Mouse (Mus musculus): ENCODE measurements at regions not wholly inside any gene's neighbourhood (a gene's known extent, or its start where the extent isn't known, plus 50 kb on each side); places are given as distances from the start of the nearest gene placed in this dataset.

DNA sequence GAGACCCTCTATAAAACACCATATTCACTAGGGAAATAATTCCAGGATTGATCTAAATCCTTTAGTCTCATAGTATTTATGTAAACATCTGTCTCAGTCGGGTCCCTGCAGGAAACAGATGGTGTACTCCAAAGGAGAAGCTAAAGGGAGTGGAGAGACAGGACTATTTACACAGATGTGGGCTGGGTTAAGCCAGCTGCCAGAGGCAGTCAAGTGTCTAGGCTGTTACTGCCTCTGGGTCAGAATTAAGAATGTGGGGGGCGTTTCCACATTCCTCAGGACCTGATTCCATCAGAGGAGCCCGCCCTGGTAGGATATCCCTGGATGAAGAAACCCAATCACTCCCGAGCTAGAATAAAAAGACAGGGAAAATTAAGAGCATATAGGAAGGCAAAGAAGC lies 380.2 kb upstream of the Auts2 start:
- H3K4me2 ChIP-seq (ENCODE audit: low read depth, low read length, severe bottlenecking), result no peak overlapping the region
- whole genome bisulfite sequencing, result 41% methylated on average over 4 of the region's 4 CpGs
- H3K36me3 ChIP-seq (ENCODE audit: control insufficient read depth, insufficient read depth, low read length), result no peaks in the 10 kb centered on the region
- H3K9ac ChIP-seq (ENCODE audit: low read length), result no peak overlapping the region
- no peaks in the 10 kb centered on the region; the same call in 1 of the 2 replicates for H3K4me1 ChIP-seq (replicated peaks; ENCODE audit: control insufficient read depth, insufficient read depth, low read length)
- no peak overlapping the region for H3K4me3 ChIP-seq (ENCODE audit: low read depth, low read length)
- no peaks in the 10 kb centered on the region for H3K27me3 ChIP-seq (ENCODE audit: control insufficient read depth, insufficient read depth, low read length)
- H3K27ac ChIP-seq (ENCODE audit: low read depth, low read length), result no peak overlapping the region
- H3K9me3 ChIP-seq (ENCODE audit: control insufficient read depth, low read length), result no peaks in the 10 kb centered on the region; the same call in 1 of the 2 replicates
- DNase-seq (ENCODE audit: low spot score), result no peak
- ATAC-seq (replicated peaks; ENCODE audit: low FRiP score), result no peak

DNA sequence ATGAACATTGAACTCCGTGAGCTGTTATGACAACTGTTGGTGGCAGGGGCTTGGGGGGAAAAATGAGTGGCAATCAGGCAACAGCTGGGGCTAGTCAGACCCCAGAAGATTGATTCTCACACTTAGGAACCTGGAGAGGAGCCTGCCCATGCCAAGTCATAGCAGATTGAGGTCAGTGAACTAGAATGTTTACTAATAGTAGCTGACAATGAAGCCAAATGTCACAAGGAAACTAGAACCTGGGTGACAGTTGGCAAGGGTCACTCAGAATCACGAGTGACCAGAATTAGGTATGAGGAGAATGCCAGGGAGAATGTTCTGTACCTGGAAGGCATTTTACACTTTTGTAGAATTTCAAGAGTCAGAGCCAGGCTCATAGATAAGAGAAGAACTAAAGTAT lies 365.9 kb upstream of the Auts2 start:
- WGBS, result 85% methylated on average over 2 of the region's 2 CpGs
- Histone ChIP-seq H3K27ac (ENCODE audit: low read depth, low read length) (no peak overlapping the region), H3K27me3 (ENCODE audit: control insufficient read depth, insufficient read depth, low read length) (no peaks in the 10 kb centered on the region), H3K4me2 (ENCODE audit: low read depth, low read length, severe bottlenecking) (no peak overlapping the region), H3K36me3 (ENCODE audit: control insufficient read depth, insufficient read depth, low read length) (no peaks in the 10 kb centered on the region), H3K9me3 (ENCODE audit: control insufficient read depth, low read length) (no peaks in the 10 kb centered on the region), H3K4me3 (ENCODE audit: low read depth, low read length) (no peak overlapping the region), H3K9ac (ENCODE audit: low read length) (no peak overlapping the region), H3K4me1 (replicated peaks; ENCODE audit: control insufficient read depth, insufficient read depth, low read length) (no peaks in the 10 kb centered on the region)
- DNase-seq (ENCODE audit: low spot score), result no peak
- no peak for ATAC-seq (replicated peaks; ENCODE audit: low FRiP score)

DNA sequence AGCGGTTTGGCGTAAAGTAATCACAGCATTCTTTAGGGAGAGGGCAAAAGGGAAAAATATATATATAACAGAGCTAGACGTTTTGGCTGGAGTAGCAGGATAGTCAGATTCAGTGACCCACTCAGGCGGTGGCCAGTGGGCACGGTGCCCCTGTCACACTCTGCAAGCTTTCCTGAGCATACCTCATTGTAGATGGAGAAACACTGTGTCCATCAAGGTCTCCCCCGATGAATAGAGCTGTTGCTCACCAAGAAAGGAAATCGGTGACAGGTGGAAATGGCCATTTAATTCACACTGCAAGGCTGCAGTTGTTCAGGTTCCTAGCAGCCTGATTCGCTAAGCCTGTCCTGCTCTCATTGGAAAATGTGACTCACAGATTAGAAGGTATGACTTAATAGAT lies 365.1 kb upstream of the Auts2 start:
- ATAC-seq (replicated peaks; ENCODE audit: low FRiP score) (no peak), DNase-seq (ENCODE audit: low spot score) (no peak)
- Histone ChIP-seq H3K36me3 (ENCODE audit: control insufficient read depth, insufficient read depth, low read length) (no peaks in the 10 kb centered on the region), H3K9me3 (ENCODE audit: control insufficient read depth, low read length) (no peaks in the 10 kb centered on the region), H3K4me1 (replicated peaks; ENCODE audit: control insufficient read depth, insufficient read depth, low read length) (no peaks in the 10 kb centered on the region), H3K4me3 (ENCODE audit: low read depth, low read length) (no peak overlapping the region), H3K27me3 (ENCODE audit: control insufficient read depth, insufficient read depth, low read length) (no peaks in the 10 kb centered on the region), H3K4me2 (ENCODE audit: low read depth, low read length, severe bottlenecking) (no peak overlapping the region), H3K27ac (ENCODE audit: low read depth, low read length) (no peak overlapping the region), H3K9ac (ENCODE audit: low read length) (no peak overlapping the region)
- 83% methylated on average over 8 of the region's 8 CpGs for WGBS

DNA sequence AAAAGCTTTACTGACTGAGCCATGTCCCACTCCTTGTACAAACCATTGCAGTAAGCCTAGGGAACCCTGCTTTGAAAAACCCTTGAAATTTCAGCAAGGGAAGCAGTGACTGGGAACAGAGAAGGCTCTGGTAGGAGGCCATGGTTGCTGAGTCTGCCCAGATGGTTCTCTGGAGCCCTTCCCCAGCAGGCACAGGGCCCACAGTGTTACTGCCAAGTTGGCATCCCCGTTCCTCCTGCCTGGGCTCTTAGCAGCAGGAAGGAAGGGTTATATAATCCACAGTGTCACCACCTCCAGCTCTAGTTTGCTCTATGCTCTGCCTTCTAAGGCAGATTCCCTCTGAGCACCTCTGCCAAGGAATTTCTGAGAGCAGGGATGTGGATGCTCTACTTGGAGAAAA lies 349.4 kb upstream of the Auts2 start:
- Histone ChIP-seq H3K27me3 (ENCODE audit: control insufficient read depth, insufficient read depth, low read length) (no peaks in the 10 kb centered on the region), H3K9ac (ENCODE audit: low read length) (no peak overlapping the region), H3K4me2 (ENCODE audit: low read depth, low read length, severe bottlenecking) (no peak overlapping the region), H3K4me1 (replicated peaks; ENCODE audit: control insufficient read depth, insufficient read depth, low read length) (no peaks in the 10 kb centered on the region), H3K4me3 (ENCODE audit: low read depth, low read length) (no peak overlapping the region), H3K9me3 (ENCODE audit: control insufficient read depth, low read length) (no peaks in the 10 kb centered on the region; the same call in 1 of the 2 replicates), H3K36me3 (ENCODE audit: control insufficient read depth, insufficient read depth, low read length) (no peaks in the 10 kb centered on the region), H3K27ac (ENCODE audit: low read depth, low read length) (no peak overlapping the region)
- DNase-seq (ENCODE audit: low spot score) (no peak), ATAC-seq (replicated peaks; ENCODE audit: low FRiP score) (no peak)
- 84% methylated on average over 1 of the region's 1 CpGs for WGBS

DNA sequence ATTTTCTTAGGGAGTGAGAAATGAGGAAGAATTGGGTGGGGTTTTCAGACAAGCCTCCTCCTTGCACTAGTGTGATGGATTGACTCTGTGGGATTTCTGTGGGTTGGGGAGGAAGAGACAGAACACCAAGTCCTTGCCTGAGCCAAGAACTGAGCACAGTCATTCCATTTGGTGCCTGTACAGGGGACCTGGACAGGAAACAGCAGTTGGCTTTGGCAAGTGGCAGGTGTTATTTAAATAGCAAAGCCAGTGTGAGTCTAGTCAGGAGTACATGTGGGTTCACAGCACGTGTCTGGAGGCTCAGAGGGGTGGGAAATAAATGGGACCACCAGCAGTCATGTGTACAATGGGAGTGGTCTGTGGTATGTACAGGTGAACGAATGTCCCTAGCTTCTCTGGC lies 341.0 kb upstream of the Auts2 start:
- Histone ChIP-seq H3K4me1 (replicated peaks; ENCODE audit: control insufficient read depth, insufficient read depth, low read length) (no peaks in the 10 kb centered on the region), H3K9ac (ENCODE audit: low read length) (no peak overlapping the region), H3K27me3 (ENCODE audit: control insufficient read depth, insufficient read depth, low read length) (no peaks in the 10 kb centered on the region), H3K9me3 (ENCODE audit: control insufficient read depth, low read length) (no peaks in the 10 kb centered on the region), H3K4me3 (ENCODE audit: low read depth, low read length) (no peak overlapping the region), H3K4me2 (ENCODE audit: low read depth, low read length, severe bottlenecking) (no peak overlapping the region), H3K27ac (ENCODE audit: low read depth, low read length) (no peak overlapping the region), H3K36me3 (ENCODE audit: control insufficient read depth, insufficient read depth, low read length) (no peaks in the 10 kb centered on the region)
- DNase-seq (ENCODE audit: low spot score) (no peak), ATAC-seq (replicated peaks; ENCODE audit: low FRiP score) (no peak)
- whole genome bisulfite sequencing, result 55% methylated on average over 2 of the region's 2 CpGs

DNA sequence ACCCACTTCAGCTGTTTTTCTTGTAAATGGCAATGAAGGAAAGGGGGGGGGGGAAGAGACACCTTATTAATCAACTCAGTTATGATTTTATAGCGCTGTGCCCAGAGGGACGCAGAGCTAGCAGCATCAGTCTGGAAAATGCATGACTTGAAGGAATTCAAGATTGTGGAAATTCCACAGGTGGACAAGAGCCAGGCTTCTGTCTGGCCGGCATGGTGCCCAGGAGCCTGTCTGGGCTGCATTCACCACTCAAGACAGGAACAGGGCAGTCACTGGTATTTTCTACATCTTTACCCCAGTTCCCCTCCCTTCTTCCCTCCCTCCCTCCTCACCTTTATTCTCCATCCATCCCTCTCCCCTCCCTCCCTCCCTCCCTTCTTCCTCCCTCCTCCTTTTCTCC lies 339.1 kb upstream of the Auts2 start:
- 88% methylated on average over 3 of the region's 3 CpGs for WGBS
- ATAC-seq (replicated peaks; ENCODE audit: low FRiP score) (no peak), DNase-seq (ENCODE audit: low spot score) (no peak)
- Histone ChIP-seq H3K27me3 (ENCODE audit: control insufficient read depth, insufficient read depth, low read length) (no peaks in the 10 kb centered on the region), H3K36me3 (ENCODE audit: control insufficient read depth, insufficient read depth, low read length) (no peaks in the 10 kb centered on the region), H3K4me3 (ENCODE audit: low read depth, low read length) (no peak overlapping the region), H3K9me3 (ENCODE audit: control insufficient read depth, low read length) (no peaks in the 10 kb centered on the region), H3K4me2 (ENCODE audit: low read depth, low read length, severe bottlenecking) (no peak overlapping the region), H3K9ac (ENCODE audit: low read length) (no peak overlapping the region), H3K27ac (ENCODE audit: low read depth, low read length) (no peak overlapping the region), H3K4me1 (replicated peaks; ENCODE audit: control insufficient read depth, insufficient read depth, low read length) (no peaks in the 10 kb centered on the region)

DNA sequence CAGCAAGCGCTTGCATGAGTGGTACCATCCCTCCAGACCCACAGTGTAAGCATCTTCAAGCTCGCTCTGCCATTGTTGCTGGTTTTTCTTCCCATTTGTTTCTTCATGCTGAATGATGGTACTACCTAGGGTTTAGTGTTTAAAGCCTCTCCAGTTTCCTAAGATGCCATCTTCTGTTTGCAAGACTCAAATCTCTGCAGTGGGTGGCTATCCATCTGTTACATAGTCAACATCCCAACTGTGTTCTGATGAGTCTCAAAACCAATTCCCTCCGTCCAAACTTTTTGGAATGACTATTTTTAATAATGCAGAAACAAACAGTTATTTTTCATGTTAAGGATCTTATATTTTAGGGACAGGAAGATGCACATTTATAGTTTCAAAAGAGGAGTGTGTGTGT lies 338.0 kb upstream of the Auts2 start:
- H3K27ac ChIP-seq (ENCODE audit: low read depth, low read length), result no peak overlapping the region
- no peaks in the 10 kb centered on the region for H3K9me3 ChIP-seq (ENCODE audit: control insufficient read depth, low read length)
- H3K4me3 ChIP-seq (ENCODE audit: low read depth, low read length), result no peak overlapping the region
- 94% methylated on average over 3 of the region's 3 CpGs for WGBS
- H3K4me2 ChIP-seq (ENCODE audit: low read depth, low read length, severe bottlenecking), result no peak overlapping the region
- H3K9ac ChIP-seq (ENCODE audit: low read length), result no peak overlapping the region
- ATAC-seq (replicated peaks; ENCODE audit: low FRiP score) (no peak), DNase-seq (ENCODE audit: low spot score) (no peak)
- 0 out of 2 replicates have a peak, but pooled peaks cover under 1% of the 10 kb centered on the region for H3K4me1 ChIP-seq (replicated peaks; ENCODE audit: control insufficient read depth, insufficient read depth, low read length)
- no peaks in the 10 kb centered on the region for H3K36me3 ChIP-seq (ENCODE audit: control insufficient read depth, insufficient read depth, low read length)
- no peaks in the 10 kb centered on the region for H3K27me3 ChIP-seq (ENCODE audit: control insufficient read depth, insufficient read depth, low read length)

DNA sequence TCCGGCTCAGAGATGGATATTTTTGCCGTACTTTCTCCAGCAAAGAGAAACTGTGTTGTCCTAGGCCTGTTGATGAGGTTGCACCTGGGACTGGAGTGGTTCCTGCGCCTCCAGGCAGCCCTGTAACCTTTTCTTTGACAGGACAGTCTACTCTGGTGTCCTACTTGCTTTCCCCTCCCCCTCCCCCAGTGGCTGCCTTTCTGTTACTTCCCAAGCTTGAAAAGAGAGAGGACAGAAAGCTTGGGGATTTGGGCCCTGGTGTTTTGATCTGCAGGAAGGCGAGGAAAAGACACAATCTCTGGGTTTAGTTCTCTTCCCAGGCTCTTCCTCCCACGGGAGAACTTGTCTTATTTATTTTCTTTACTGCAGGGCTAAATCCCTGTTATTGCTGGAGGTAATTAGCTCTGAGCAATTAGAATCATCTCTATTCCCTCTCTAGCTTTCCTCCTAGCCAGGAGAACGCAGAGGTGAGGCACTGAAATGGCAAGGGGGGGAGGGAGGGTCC lies 333.2 kb upstream of the Auts2 start:
- no peak for ATAC-seq (replicated peaks; ENCODE audit: low FRiP score)
- 16% methylated on average over 6 of the region's 6 CpGs for WGBS
- H3K27me3 ChIP-seq (ENCODE audit: control insufficient read depth, insufficient read depth, low read length), result no peaks in the 10 kb centered on the region
- H3K9me3 ChIP-seq (ENCODE audit: control insufficient read depth, low read length), result no peaks in the 10 kb centered on the region
- H3K27ac ChIP-seq (ENCODE audit: low read depth, low read length), result no peak overlapping the region
- H3K4me2 ChIP-seq (ENCODE audit: low read depth, low read length, severe bottlenecking), result no peak overlapping the region
- H3K9ac ChIP-seq (ENCODE audit: low read length), result no peak overlapping the region
- DNase-seq (ENCODE audit: low spot score), result peak; percentile 53
- no peaks in the 10 kb centered on the region for H3K36me3 ChIP-seq (ENCODE audit: control insufficient read depth, insufficient read depth, low read length)
- H3K4me3 ChIP-seq (ENCODE audit: low read depth, low read length), result no peak overlapping the region
- 0 out of 2 replicates have a peak, but pooled peaks cover 2% of the 10 kb centered on the region for H3K4me1 ChIP-seq (replicated peaks; ENCODE audit: control insufficient read depth, insufficient read depth, low read length)

DNA sequence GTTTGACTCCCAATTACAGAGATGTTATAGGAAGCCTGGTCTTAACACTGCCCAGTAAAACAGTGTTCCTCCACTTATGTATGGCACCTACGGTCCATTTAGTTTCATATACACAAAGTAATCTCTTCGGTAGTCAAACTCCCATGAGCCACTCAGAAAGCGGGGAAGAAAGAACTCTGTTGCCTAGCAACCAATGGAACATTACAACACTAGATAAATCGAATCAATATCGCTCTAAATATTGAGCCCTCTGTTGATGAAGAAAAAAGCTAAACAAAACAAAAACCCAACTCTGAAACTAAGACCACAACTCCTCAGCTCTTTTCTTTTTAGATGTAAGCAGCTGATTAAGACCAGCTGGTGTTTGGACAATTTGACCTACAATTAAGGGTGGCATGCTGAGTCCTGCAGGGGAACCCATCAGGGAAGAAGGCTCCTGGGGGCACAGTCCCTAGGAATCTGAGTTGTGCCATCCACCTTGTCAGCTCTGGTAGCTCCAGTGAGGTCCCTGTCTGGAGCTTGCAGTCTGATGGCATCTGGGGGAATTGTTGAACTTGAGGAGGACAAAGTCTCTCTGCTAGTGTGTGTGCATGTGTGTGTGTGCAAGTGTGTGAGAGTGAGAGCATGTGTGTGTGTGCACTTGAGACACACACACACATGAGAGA lies 315.8 kb upstream of the Auts2 start:
- Histone ChIP-seq H3K27ac (ENCODE audit: low read depth, low read length) (no peak overlapping the region), H3K4me2 (ENCODE audit: low read depth, low read length, severe bottlenecking) (no peak overlapping the region), H3K36me3 (ENCODE audit: control insufficient read depth, insufficient read depth, low read length) (no peaks in the 10 kb centered on the region), H3K9ac (ENCODE audit: low read length) (no peak overlapping the region), H3K27me3 (ENCODE audit: control insufficient read depth, insufficient read depth, low read length) (no peaks in the 10 kb centered on the region), H3K9me3 (ENCODE audit: control insufficient read depth, low read length) (no peaks in the 10 kb centered on the region; the same call in 1 of the 2 replicates), H3K4me3 (ENCODE audit: low read depth, low read length) (no peak overlapping the region), H3K4me1 (replicated peaks; ENCODE audit: control insufficient read depth, insufficient read depth, low read length) (no peaks in the 10 kb centered on the region)
- DNase-seq (ENCODE audit: low spot score) (no peak), ATAC-seq (replicated peaks; ENCODE audit: low FRiP score) (no peak)
- WGBS, result 84% methylated on average over 5 of the region's 5 CpGs

Data from forebrain, embryonic 11.5 days (tissue).